Mouse (Mus musculus): Measurements from ENCODE around the gene Mrgprg. TPM values are rescaled to one million over a fixed set of nuclear protein-coding genes. Genes with fewer than 3 reads are reported as not detected.
A peak's percentile ranks its signal among the peaks of the same experiment; 100 is the strongest.

The Mrgprg gene
- not detected for total RNA-seq (2021)

DNA sequence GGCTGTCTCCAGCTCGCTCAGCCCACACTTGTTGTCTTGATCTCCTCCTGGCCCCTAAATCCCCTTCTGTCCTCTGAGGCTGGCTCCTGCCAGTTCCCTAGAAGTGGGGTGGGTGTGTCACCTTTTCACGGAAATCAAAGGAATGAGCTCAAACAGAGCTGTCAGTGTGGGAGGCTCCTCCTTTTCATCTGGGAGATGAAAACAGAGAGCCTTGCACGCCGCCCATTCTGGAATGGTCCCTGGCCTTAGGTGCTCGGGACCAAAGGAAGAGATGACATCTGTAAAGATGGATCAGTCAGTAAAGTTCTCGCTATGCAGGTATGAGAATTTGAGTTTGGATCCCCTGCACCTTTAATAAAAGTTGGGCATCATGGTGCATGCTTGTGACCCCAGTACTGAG is at the start of gene Mrgprg:
Gene Mrgprg (minus strand): TSS at position 101 of the 400 bp plus-strand sequence.
- no peak for DNase-seq (ENCODE audit: extremely low spot score in 1 of 2, low spot score in 2 of 2)
- intact Hi-C loops (cut with DNase I): loop anchor here (10.0 kb wide), 1 partner anchor 612 kb away; no protein-coding TSS in a partner anchor

DNA sequence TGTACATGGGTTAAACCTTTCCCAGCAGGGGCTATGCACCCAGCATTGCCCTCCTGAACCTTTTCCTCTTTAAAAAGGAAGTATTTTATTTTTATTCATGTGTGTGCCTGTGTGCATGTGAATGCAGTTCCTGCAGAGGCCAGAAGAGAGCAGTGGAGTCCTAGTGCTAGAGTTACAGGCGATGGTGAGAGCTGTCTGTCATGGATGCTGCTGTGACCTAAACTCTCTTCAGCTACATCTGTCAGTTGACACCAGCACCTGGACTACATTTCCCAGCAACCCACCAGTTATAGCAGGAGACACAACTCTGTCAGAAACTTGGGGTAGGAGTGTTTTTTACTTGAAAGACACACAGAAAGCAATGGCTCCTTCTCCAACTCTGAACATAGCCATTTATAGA is 42.1 kb upstream of the Mrgprg start:
- DNase-seq (ENCODE audit: extremely low spot score in 1 of 2, low spot score in 2 of 2): peak in 1 of 2 experiments; percentile 35
- intact Hi-C loops (cut with DNase I): no loop called here

DNA sequence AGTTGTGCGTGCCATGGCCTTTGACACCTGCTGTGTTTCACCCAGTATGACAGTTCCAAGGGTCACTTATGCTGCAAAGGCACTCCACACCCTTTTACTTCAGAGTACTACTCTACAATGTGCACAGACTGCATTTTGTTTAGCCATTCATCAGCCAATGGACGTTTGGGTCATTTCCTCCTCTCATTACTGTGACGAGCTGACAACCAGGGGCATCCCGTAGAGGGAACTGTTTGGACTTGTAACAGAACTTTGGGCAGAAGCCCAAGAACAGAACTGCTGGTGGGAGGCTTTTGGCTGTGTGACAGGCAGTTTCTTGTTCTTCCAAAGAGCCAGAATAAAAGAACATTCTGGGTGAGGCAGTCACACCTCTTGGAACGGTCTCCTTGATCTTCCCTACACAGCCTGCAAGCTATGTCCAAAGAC is 38.4 kb upstream of the Mrgprg start:
- intact Hi-C loops (cut with DNase I): no loop called here
- DNase-seq (ENCODE audit: extremely low spot score in 1 of 2, low spot score in 2 of 2): peak; percentile 30 to 68

- DNase-seq (ENCODE audit: extremely low spot score in 1 of 2, low spot score in 2 of 2): no peak
- intact Hi-C loops (cut with DNase I): no loop called here
These were observed 34.6 kb upstream of the Mrgprg start for GRCm38 (mm10) chr7:143801195-143802065.

GRCm38 (mm10) chr7:143800770-143801169 is 34.0 kb upstream of the Mrgprg start:
- no peak for DNase-seq (ENCODE audit: extremely low spot score in 1 of 2, low spot score in 2 of 2)
- intact Hi-C loops (cut with DNase I): no loop called here

DNA sequence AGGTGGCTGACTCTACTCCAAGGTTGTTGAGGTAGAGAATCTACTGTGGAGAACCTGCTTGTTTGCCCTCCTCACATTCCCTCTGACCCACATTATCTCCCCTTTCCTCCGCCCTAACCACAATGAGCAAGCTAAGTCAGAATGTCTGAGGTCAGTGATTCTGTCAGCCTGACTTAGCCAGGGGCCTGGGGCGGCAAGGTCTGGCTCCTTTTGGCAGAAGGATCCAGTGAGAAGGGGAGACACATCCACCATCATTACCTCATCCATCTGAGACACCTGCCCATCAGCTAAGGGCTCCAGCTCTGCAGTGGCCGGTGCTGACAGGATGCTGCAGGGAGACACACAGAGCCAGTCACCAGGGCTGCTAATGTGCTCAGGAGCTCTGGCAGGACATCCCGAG is 32.0 kb upstream of the Mrgprg start:
- intact Hi-C loops (cut with DNase I): no loop called here
- DNase-seq (ENCODE audit: extremely low spot score in 1 of 2, low spot score in 2 of 2): no peak

DNA sequence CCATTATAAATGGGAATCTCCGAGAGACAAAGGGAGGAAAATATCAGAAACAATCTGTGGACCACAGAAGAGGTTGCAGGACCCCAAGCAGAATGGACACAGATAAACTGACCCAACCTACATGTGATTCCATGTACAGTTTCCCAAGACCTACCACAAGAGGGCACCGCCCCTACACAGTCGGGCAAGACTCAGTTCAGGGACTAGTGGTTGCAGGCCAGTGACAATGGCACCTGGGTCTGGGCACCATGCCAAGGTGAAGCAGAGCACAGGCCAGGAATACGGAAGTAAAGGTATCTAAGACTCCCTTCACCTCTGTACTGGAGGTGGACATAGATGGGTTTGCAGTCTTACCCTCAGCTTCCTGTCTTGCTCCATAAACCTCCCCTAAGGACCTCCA is 26.3 kb upstream of the Mrgprg start:
- DNase-seq (ENCODE audit: extremely low spot score in 1 of 2, low spot score in 2 of 2): peak in 1 of 2 experiments; percentile 48
- intact Hi-C loops (cut with DNase I): no loop called here

DNA sequence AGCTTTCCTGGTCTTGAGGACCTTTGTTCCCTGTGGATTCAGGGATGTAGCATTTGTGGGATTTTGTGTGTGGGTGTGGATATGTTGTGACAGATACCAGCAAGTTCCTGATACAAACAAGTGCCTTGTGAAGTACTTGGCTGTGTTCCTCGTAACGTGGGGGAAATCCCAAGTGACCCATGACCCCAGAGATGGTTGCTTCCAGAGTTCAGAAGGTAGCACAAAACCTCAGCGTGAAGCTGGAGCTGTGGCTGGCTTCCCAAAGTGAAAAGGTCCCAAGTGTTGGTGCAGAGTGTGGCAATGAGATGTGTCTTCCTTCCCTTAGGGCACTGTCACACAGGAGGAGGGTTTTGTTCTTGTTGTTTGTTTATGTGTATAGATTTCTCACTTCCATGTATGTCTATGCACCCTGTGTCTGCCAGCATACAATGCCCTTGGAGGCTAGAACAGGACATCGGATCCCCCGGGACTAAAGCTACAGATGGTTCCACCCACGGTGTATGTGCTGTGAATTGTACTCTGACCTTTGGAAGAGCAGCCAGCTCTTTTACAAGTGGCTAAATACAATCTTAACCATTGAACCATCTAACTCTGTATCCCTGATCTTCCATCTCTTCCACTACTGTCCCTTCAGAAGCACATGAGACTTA is 25.7 kb upstream of the Mrgprg start:
- DNase-seq (ENCODE audit: extremely low spot score in 1 of 2, low spot score in 2 of 2): no peak
- intact Hi-C loops (cut with DNase I): no loop called here

DNA sequence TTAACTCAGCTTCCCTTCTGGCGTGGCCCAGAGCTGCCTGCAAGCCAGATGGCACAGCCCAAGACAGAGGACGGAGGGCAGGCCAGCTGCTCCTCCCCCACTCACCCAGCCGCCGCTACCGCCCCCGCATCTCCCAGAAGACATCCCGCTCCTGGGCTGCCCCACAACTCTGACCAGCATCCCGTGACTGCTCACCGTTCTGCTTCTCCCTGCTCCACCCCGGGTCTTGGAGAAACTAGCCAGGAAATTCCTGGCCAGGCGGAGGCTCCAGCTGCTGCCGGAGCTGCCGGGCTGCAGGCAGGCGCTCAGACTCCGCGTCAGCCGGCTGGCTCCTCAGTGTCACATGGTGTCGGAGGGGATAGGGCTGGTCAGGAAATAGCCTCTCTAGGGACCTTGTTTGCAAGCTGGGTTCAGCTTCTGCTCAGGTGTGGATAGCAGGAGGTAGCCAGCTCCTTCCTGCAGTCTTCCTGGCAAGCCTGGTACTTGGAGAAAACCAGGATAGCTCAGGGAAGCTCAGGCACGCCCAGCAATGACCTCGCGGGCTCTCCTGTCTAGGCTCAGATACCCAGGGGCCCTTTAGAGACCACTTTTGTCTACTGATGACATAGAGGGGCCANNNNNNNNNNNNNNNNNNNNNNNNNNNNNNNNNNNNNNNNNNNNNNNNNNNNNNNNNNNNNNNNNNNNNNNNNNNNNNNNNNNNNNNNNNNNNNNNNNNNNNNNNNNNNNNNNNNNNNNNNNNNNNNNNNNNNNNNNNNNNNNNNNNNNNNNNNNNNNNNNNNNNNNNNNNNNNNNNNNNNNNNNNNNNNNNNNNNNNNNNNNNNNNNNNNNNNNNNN is 17.4 kb upstream of the Mrgprg start, which contains the start of gene Mrgpre:
Gene Mrgpre (minus strand): TSS at position 505 of the 834 bp plus-strand sequence.
- DNase-seq (ENCODE audit: extremely low spot score in 1 of 2, low spot score in 2 of 2): peak; percentile 56 to 92
- intact Hi-C loops (cut with DNase I): no loop called here

DNA sequence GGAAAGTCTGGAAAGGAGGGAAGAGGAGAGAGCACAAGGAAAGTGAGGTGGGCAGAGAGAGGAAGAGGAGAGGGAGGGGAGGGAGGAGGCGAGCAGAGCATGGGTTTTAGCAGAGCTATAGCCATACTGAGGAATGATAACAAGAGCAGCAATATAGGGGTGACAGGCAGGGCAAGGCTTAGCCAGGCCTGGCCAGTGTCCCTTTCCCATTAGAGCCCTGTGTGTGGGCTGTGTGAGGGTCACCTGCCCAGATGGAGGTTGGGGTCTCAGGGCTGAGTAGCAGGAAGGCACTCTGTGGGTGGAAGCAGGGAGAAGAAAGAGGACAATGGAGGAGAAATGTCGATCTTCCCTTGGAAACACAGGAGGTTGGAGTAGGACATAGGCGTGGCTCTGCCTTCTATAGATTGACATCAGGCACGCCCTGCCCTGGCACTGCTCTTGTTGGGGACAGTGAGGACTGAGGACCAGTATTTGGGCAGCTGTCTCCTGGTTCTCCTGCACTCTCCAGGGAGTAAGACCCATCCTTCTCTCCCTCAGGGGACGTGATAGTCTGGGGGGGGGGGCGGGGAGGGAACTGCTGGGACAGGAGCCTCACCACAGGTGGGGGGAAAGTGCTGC is 16.7 kb upstream of the Mrgprg start:
- DNase-seq (ENCODE audit: extremely low spot score in 1 of 2, low spot score in 2 of 2): no peak
- intact Hi-C loops (cut with DNase I): no loop called here

DNA sequence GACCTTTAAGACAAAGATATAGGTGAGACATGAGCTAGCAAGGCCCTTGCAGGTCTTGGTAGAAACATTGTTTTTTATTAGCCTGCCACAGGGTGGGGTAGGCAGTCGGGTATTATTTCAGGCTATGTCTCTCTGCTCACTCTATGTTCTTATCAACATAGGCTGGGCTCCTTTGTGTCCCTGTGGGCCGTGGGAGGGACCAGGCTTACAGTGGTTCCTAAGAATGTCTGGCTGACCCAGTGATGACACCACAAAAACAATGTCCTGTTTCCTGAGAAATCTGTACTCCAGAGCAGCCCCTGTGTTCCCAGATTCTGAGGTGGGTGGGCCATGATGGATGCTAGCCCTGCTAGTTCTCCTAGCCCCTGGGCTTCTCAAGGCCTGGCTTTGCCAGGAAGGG is 10.6 kb upstream of the Mrgprg start:
- intact Hi-C loops (cut with DNase I): no loop called here
- DNase-seq (ENCODE audit: extremely low spot score in 1 of 2, low spot score in 2 of 2): no peak

DNA sequence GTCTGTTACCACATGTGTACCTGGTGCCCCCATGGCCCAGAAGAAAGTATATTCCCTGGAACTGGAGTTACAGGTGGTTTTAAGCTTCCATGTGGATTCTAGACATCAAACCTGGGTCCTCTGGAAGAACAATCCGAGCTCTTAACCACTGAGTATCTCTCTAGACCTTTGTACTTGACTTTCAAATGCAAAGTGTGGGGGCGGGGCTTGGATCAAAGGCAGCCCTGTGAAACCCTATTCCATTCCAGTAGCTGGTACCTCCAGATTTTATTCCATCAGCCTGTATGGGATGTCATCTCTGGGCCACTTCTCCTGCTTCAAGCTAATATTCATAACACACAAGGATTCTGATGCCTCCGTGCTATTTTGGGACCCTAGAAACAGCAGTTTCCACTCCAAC is 9.3 kb upstream of the Mrgprg start:
- intact Hi-C loops (cut with DNase I): no loop called here
- DNase-seq (ENCODE audit: extremely low spot score in 1 of 2, low spot score in 2 of 2): no peak

DNA sequence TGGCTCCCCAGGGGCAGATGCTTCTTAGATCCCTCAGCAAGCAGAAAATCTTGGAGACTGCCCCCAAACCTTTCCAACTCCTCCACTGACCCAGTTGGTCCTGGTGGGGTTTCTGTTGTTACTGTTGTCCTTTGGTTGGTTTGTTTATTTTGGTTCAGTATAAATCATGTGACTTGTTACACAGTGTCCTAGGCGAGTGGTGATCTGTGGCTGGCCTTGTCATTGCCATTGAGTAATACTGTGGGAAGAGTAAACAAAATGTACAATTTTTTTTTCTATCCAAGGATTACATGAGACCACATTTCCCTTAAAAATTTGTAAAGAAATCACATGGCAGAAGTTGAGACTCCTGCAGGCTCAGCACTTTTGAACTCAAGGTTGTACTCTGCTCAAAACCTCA is 2.7 kb upstream of the Mrgprg start:
- intact Hi-C loops (cut with DNase I): loop anchor here (10.0 kb wide), 1 partner anchor 615 kb away; no protein-coding TSS in a partner anchor
- no peak for DNase-seq (ENCODE audit: extremely low spot score in 1 of 2, low spot score in 2 of 2)

- DNase-seq (ENCODE audit: extremely low spot score in 1 of 2, low spot score in 2 of 2): no peak
- intact Hi-C loops (cut with DNase I): loop anchor here (10.0 kb wide), 1 partner anchor 613 kb away; no protein-coding TSS in a partner anchor
These were observed 1.5 kb upstream of the Mrgprg start for GRCm38 (mm10) chr7:143768267-143768666.

DNA sequence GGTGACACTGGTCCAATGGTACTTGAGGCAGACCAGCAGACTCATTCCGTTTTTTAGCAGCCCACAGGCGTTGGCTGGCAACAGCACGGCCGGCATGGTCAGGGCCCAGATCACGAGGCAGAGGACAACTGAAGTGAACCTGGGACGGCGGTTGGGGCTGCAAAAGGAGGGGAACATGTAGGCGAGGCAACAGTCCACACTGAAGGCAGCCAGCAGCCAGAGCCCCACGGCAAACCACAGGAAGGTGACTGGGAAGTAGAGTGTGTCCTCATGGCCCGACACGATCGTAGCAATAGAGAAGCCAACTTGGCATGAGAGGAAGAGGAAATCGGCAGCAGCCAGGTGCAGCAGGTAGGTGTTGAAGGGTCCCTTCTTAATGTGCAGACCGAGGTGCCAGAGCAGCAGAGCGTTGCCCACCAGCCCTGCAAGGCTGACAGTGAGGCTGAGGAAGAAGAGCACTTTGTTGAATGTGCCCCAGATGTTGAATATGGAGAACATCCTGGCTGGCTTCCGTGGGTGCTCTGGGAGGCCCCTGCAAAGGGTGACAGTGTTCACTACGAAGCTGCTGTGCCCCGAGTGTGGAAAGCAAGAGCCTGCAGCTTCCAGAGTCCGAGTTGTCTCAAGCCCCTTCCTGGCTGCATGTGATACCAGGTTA is 1.8 kb downstream of the Mrgprg start:
- intact Hi-C loops (cut with DNase I): loop anchor here (10.0 kb wide), 1 partner anchor 610 kb away; no protein-coding TSS in a partner anchor
- DNase-seq (ENCODE audit: extremely low spot score in 1 of 2, low spot score in 2 of 2): no peak

DNA sequence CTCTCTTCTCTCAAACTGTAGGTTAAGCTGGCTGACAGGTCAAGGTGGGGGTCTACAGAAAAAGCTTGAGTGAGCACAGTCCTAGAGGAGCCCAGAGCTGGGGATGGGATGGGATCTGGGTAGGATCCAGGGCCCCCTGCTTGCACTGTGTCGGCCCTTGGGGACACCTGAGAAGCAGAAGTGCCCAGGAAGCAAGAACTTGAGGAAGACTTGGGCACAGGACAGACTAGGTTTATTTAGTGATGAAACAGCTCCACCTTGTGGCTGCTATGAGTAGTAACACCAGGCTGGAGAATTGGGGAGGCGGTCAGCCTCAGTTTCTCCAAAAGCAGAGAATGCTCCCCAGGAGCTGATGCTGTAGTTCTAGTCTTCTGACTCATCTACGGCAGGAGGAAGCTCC is 3.0 kb downstream of the Mrgprg start:
- no peak for DNase-seq (ENCODE audit: extremely low spot score in 1 of 2, low spot score in 2 of 2)
- intact Hi-C loops (cut with DNase I): loop anchor here (10.0 kb wide), 1 partner anchor 609 kb away; no protein-coding TSS in a partner anchor

DNA sequence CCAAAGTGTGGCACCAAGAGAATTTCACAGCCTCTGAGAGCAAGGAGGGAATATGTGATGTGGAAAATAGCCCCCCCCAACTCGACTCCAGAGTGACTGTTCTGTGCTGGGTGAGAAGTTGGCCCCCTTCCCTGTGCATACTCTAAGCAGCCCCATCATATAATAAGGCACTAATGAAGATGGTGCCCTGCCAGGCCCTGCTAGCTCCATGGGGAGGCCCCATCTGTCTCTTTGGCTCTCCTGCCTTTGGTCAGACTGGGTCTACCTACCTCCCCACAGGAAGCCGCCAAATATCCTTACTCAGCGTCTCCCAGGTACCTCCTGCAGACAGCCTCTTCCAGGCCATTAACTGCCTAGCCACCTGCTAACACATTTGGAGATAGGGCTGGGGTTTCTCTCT is 7.8 kb downstream of the Mrgprg start:
- no peak for DNase-seq (ENCODE audit: extremely low spot score in 1 of 2, low spot score in 2 of 2)
- intact Hi-C loops (cut with DNase I): no loop called here

DNA sequence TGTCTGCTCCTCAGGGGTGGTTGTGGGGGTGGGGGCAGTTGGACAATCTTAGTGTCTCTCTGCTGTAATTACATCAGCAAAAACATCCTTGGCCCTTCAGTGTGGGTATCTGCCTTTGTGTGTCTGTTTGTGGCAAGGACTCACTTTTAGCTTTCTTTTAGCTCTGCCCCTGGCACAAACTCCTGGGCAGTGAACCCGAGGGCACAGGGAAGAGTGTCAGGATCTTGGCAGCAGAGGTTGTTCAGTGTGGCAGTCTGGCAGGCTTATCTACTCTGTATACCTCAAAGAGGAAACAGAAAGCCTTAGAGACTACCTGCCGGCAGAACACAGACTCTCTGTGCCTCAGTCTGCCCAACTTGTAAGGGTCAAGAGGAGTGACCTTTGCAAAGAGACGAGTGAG is 9.1 kb downstream of the Mrgprg start:
- intact Hi-C loops (cut with DNase I): no loop called here
- no peak for DNase-seq (ENCODE audit: extremely low spot score in 1 of 2, low spot score in 2 of 2)

Data from left cerebral cortex, postnatal 10 days (tissue).